Mouse (Mus musculus) bone marrow, adult 2 months (tissue): ENCODE results near the gene Tm6sf2.

Source experiments
- CTCF ChIP-seq: fragments of 200-500 bp; IDR thresholded peaks from 2 replicates; pipeline ENCODE4 v1.5.1; 2011; ENCODE audit warnings: low read length, control low read depth; ENCODE audit not compliant: control insufficient read depth, insufficient read depth
- POLR2A ChIP-seq: fragments of 200-500 bp; IDR thresholded peaks from 2 replicates; pipeline ENCODE4 v1.6.1; 2011; ENCODE audit warnings: low read depth, mild to moderate bottlenecking, control low read depth, low read length, borderline replicate concordance; ENCODE audit not compliant: control insufficient read depth

DNA sequence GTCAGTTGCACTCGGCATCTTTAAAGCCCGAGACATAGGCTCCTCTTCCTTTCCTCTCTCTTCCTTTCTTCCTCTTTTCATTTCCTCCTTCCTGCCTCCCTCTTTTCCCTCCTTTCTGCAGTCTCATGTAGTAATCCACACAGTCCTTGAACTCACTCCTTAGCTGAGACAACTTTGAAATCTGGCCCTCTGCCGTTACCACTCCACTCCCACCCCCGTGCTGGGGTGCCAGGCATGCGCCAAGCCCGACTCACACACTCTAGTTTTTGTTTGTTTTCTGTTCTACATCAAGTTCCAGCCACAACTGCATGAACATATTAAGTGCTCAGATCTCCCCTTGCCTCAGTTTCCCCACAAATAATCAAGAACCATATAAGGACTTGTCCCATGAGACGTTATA, 32.2 kb downstream of the Tm6sf2 start:
- TF ChIP-seq CTCF (no peak), POLR2A (no peak)
